Mouse (Mus musculus) kidney, embryonic 15.5 days (tissue): ENCODE results near the gene Tmc2. TPM values are rescaled to one million over a fixed set of nuclear protein-coding genes. Genes with fewer than 3 reads are reported as not detected.

Experiments used
- ATAC-seq: fragments of 200-750 bp; cut with Nextera tagmentation; replicated peaks from 2 replicates; pipeline ENCODE4 v1.8.0; 2017; ENCODE audit warnings: moderate TSS enrichment; ENCODE audit not compliant: low FRiP score
- H3K27ac ChIP-seq: fragments of 300-500 bp; sonication (generic); 2 replicates; pipeline ENCODE4 v1.5.1; 2015; ENCODE audit warnings: mild to moderate bottlenecking, inconsistent platforms
- H3K27me3 ChIP-seq: fragments of 300-500 bp; sonication (generic); 2 replicates; pipeline ENCODE4 v1.6.1; 2015; ENCODE audit warnings: inconsistent platforms
- H3K36me3 ChIP-seq: fragments of 300-500 bp; sonication (generic); 2 replicates; pipeline ENCODE4 v1.6.1; 2015; ENCODE audit warnings: inconsistent platforms
- H3K4me1 ChIP-seq: fragments of 300-500 bp; sonication (generic); 2 replicates; pipeline ENCODE4 v1.6.1; 2015; ENCODE audit warnings: inconsistent platforms
- H3K4me2 ChIP-seq: fragments of 300-500 bp; sonication (generic); 2 replicates; pipeline ENCODE4 v1.6.1; 2015; ENCODE audit warnings: moderate library complexity, mild to moderate bottlenecking, inconsistent platforms
- H3K4me3 ChIP-seq: fragments of 300-500 bp; sonication (generic); replicated peaks from 2 replicates; pipeline ENCODE4 v1.5.1; 2015; ENCODE audit warnings: mild to moderate bottlenecking, inconsistent platforms
- H3K9ac ChIP-seq: fragments of 300-500 bp; sonication (generic); 2 replicates; pipeline ENCODE4 v1.6.1; 2015; ENCODE audit warnings: mild to moderate bottlenecking, inconsistent platforms
- H3K9me3 ChIP-seq: fragments of 300-500 bp; sonication (generic); replicated peaks from 2 replicates; pipeline ENCODE4 v1.6.1; 2016; ENCODE audit warnings: inconsistent platforms
- WGBS: fragments of 180-500 bp; shearing (Covaris S2); methylation state at CpG from one replicate; pipeline ENCODE4 v1.1.7; 2015; ENCODE audit warnings: mixed read lengths; 5-methylcytosine and 5-hydroxymethylcytosine counted together
- polyA plus RNA-seq: library from polyadenylated mRNA; unstranded; fragments of >200 nt; fragmentation: Nextera tagmentation; extraction: Ambion mirVana; gene quantifications from 2 replicates; pipeline ENCODE4 v1.2.1, GENCODE M21; 2015

The Tmc2 gene
- polyA plus RNA-seq, 1 experiment from 2014 or later, result not detected

DNA sequence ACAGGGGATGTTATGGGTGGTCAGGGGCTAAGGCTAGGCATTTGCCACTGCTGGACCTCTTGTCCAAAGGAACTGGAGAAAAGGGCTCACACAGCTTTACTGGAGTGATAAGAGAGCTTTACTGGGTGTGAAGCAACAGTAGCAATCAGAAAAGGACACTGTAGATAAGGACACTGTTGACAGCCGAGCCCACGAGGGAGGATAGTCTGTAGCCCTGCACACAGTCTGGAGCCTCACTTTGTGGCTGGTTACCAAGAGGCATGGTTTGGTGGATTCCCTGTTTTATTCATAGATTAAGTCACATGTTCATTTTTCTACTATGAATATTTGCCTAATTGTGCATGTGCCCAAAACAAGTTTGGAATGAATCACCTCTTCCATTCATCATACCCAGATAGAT lies 67.4 kb downstream of the Tmc2 start:
- H3K36me3 ChIP-seq, result no peaks in the 10 kb centered on the region
- no peak for ATAC-seq
- 87% methylated on average over 2 of the region's 2 CpGs for WGBS

GRCm38 (mm10) chr2:130265520-130265919 lies 70.5 kb downstream of the Tmc2 start:
- Histone ChIP-seq H3K4me2 (no peak overlapping the region), H3K4me3 (no peak overlapping the region), H3K9me3 (no peaks in the 10 kb centered on the region), H3K9ac (no peak overlapping the region), H3K27ac (no peak overlapping the region), H3K36me3 (no peaks in the 10 kb centered on the region), H3K27me3 (no peaks in the 10 kb centered on the region), H3K4me1 (no peaks in the 10 kb centered on the region)
- no peak for ATAC-seq
- 87% methylated on average over 1 of the region's 1 CpGs for WGBS

More for the DNA sequence above, 67.4 kb downstream of the Tmc2 start:
- no peak overlapping the region for H3K4me2 ChIP-seq
- H3K27ac ChIP-seq, result no peak overlapping the region
- no peak overlapping the region for H3K4me3 ChIP-seq
- H3K4me1 ChIP-seq, result no peaks in the 10 kb centered on the region
- H3K27me3 ChIP-seq, result no peaks in the 10 kb centered on the region
- H3K9me3 ChIP-seq, result no peaks in the 10 kb centered on the region
- no peak overlapping the region for H3K9ac ChIP-seq

- Histone ChIP-seq H3K27me3 (no peaks in the 10 kb centered on the region), H3K9me3 (no peaks in the 10 kb centered on the region), H3K4me1 (peaks cover 4% of the 10 kb centered on the region), H3K36me3 (no peaks in the 10 kb centered on the region), H3K4me2 (no peak overlapping the region), H3K27ac (no peak overlapping the region), H3K4me3 (no peak overlapping the region), H3K9ac (no peak overlapping the region)
- no peak for ATAC-seq
- WGBS, result 64% methylated on average over 7 of the region's 7 CpGs
Measured at GRCm38 (mm10) chr2:130268074-130268473, 73.1 kb downstream of the Tmc2 start.

DNA sequence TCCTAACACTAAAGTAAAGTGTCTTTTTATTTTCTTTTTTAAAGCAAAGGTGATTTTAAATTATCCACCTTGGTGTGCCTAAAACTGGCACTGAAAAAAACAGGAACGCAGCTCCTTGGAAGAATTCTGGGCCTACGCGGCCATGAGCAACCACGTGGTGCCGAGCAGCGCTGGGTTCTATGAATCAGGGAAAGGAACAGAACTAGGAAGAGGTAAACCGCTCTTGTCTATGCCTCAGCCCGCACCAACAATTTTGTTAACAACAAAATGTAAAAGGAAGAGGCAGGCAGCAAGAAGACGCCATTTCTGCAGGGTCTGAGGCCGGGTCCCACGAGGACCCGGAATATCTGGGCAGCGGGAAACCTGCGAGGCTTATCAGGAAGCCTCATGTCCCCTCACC lies 78.7 kb downstream of the Tmc2 start:
- Histone ChIP-seq H3K4me1 (peaks cover 36% of the 10 kb centered on the region), H3K27ac (peak overlapping the region; percentile 94), H3K4me2 (peak overlapping the region; percentile 82), H3K4me3 (peak overlapping the region; percentile 97), H3K9me3 (no peaks in the 10 kb centered on the region), H3K36me3 (peaks cover 35% of the 10 kb centered on the region), H3K27me3 (no peaks in the 10 kb centered on the region), H3K9ac (peak overlapping the region; percentile 98)
- ATAC-seq, result peak; percentile 12
- WGBS, result under 1% methylated on average over 14 of the region's 14 CpGs

GRCm38 (mm10) chr2:130274149-130274861 lies 79.3 kb downstream of the Tmc2 start, which contains the start of gene Nop56:
TSS of gene Nop56 (plus strand) at chr2:130274430.
- H3K27ac ChIP-seq, result peak within 1 kb of the TSS; percentile 94
- WGBS, result under 1% methylated on average over 68 of the region's 68 CpGs
- peaks cover 36% of the 10 kb centered on the region for H3K4me1 ChIP-seq
- H3K9me3 ChIP-seq, result no peaks in the 10 kb centered on the region
- H3K4me2 ChIP-seq, result peak within 1 kb of the TSS; percentile 82
- peak within 1 kb of the TSS; percentile 97 for H3K4me3 ChIP-seq
- peak within 1 kb of the TSS; percentile 98 for H3K9ac ChIP-seq
- peak; percentile 97 for ATAC-seq
- H3K27me3 ChIP-seq, result no peaks in the 10 kb centered on the region
- H3K36me3 ChIP-seq, result peaks cover 37% of the 10 kb centered on the region

DNA sequence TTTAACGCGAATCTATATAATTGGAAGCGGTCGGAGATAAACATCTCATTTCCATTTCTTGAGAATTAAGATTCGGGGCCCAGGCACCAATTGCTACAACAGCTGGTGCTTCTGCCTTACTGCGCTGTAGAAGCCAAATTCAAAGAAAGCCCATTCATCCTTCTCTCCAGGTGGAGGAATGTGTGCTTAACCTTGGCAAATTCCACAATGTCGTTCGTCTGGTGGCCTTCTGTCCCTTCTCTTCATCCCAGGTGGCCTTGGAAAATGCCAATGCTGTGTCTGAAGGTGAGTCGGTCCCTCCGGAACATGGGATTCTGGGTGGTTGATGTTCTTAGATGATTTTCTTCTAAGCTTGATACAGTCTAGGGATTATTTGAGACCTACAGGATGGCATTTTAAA lies 79.9 kb downstream of the Tmc2 start:
- H3K27ac ChIP-seq, result peak overlapping the region; percentile 94
- WGBS, result under 1% methylated on average over 10 of the region's 10 CpGs
- peaks cover 43% of the 10 kb centered on the region for H3K36me3 ChIP-seq
- H3K9ac ChIP-seq, result peak overlapping the region; percentile 98
- H3K9me3 ChIP-seq, result no peaks in the 10 kb centered on the region
- no peaks in the 10 kb centered on the region for H3K27me3 ChIP-seq
- ATAC-seq, result no peak
- H3K4me2 ChIP-seq, result peak overlapping the region; percentile 82
- H3K4me1 ChIP-seq, result peaks cover 36% of the 10 kb centered on the region
- peak overlapping the region; percentile 97 for H3K4me3 ChIP-seq

DNA sequence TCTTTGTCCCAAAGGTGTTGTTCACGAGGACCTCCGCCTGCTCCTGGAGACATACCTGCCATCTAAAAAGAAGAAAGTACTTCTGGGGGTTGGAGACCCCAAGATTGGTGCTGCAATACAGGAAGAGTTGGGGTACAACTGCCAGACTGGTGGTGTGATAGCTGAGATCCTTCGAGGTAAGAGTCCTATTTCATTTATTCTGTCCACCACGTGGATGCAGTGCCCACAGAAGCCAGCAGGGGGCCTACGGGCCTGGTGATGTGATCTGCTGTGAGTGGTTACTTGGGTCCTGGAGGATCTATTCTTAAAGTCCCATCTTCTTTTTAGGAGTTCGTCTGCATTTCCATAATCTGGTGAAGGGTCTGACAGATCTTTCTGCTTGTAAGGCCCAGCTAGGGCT lies 80.7 kb downstream of the Tmc2 start:
- Histone ChIP-seq H3K9ac (peak overlapping the region; percentile 98; the same call in 1 of the 2 replicates), H3K9me3 (no peaks in the 10 kb centered on the region)
- ATAC-seq, result no peak

GRCm38 (mm10) chr2:130279600-130280091 lies 84.7 kb downstream of the Tmc2 start:
- no peak overlapping the region for H3K4me3 ChIP-seq
- 37% methylated on average over 8 of the region's 8 CpGs for WGBS
- H3K27me3 ChIP-seq, result no peaks in the 10 kb centered on the region
- peaks cover 38% of the 10 kb centered on the region for H3K4me1 ChIP-seq
- peaks cover 71% of the 10 kb centered on the region for H3K36me3 ChIP-seq
- ATAC-seq, result no peak
- H3K9me3 ChIP-seq, result no peaks in the 10 kb centered on the region
- no peak overlapping the region for H3K27ac ChIP-seq
- no peak overlapping the region for H3K4me2 ChIP-seq
- no peak overlapping the region for H3K9ac ChIP-seq

More for the DNA sequence above, 80.7 kb downstream of the Tmc2 start:
- H3K4me3 ChIP-seq, result peak overlapping the region; percentile 97
- 46% methylated on average over 6 of the region's 6 CpGs for WGBS
- peaks cover 51% of the 10 kb centered on the region for H3K36me3 ChIP-seq
- H3K4me1 ChIP-seq, result peaks cover 36% of the 10 kb centered on the region
- H3K27ac ChIP-seq, result no peak overlapping the region
- no peaks in the 10 kb centered on the region for H3K27me3 ChIP-seq
- peak overlapping the region; percentile 82 for H3K4me2 ChIP-seq

DNA sequence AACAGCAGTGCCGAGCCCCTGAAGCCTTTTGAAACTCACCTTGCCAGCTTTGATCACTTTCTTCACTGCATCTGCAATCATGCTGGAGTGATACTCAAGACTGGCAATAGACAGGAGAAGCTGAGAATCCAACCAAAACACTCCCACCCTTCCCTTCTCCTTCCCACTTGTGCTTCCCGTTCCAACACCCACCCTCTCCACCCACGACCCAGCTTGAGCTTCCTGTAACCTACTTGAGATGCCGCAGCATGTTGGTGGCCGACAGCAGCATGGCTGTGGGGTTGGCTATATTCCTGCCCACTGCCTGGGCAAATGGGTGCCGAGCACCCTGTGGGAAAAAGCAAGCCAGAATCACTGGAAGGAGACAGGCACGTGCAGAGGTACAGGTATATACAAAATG lies 85.2 kb downstream of the Tmc2 start:
- Histone ChIP-seq H3K27ac (no peak overlapping the region), H3K4me3 (no peak overlapping the region), H3K9ac (no peak overlapping the region), H3K36me3 (peaks cover 71% of the 10 kb centered on the region), H3K9me3 (no peaks in the 10 kb centered on the region), H3K4me2 (no peak overlapping the region), H3K4me1 (peaks cover 41% of the 10 kb centered on the region), H3K27me3 (no peaks in the 10 kb centered on the region)
- ATAC-seq, result no peak
- 56% methylated on average over 7 of the region's 7 CpGs for WGBS

DNA sequence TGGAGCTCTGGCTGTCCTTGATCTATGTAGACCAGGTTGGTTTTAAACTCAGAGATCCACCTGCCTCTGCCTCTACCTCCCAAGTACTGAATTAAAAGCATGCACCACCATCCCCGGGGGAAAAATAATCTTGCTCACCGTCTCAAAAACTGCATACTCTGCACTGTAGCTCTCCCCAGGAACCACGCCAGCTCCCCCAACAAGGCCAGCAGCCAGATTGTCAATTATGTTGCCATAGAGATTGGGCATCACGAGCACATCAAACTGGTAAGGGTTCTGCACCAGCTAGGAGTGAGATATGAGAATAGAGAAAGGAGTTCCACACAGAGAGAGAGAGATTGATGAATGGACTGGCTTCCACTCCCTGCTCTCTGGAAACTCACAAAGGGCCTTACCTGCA lies 85.8 kb downstream of the Tmc2 start:
- WGBS, result 68% methylated on average over 4 of the region's 4 CpGs
- Histone ChIP-seq H3K4me3 (no peak overlapping the region), H3K36me3 (peaks cover 66% of the 10 kb centered on the region), H3K4me1 (peaks cover 37% of the 10 kb centered on the region), H3K9ac (no peak overlapping the region), H3K9me3 (no peaks in the 10 kb centered on the region), H3K4me2 (no peak overlapping the region), H3K27ac (no peak overlapping the region), H3K27me3 (no peaks in the 10 kb centered on the region)
- ATAC-seq, result no peak

- under 1% methylated on average over 51 of the region's 51 CpGs for WGBS
- Histone ChIP-seq H3K4me2 (peak within 1 kb of the TSS; percentile 74), H3K27ac (peak within 1 kb of the TSS; percentile 88), H3K4me3 (peak within 1 kb of the TSS; percentile 68), H3K9ac (peak within 1 kb of the TSS; percentile 91), H3K36me3 (peaks cover 36% of the 10 kb centered on the region), H3K27me3 (no peaks in the 10 kb centered on the region), H3K4me1 (peaks cover 20% of the 10 kb centered on the region), H3K9me3 (no peaks in the 10 kb centered on the region)
- peak; percentile 84 for ATAC-seq
Measured at GRCm38 (mm10) chr2:130283854-130284654, 89.1 kb downstream of the Tmc2 start, which contains the start of gene Idh3b. TSS of gene Idh3b (minus strand) at chr2:130284547.

- no peak overlapping the region for H3K4me2 ChIP-seq
- H3K27me3 ChIP-seq, result peaks cover 15% of the 10 kb centered on the region
- peaks cover 32% of the 10 kb centered on the region for H3K4me1 ChIP-seq
- H3K4me3 ChIP-seq, result no peak overlapping the region
- no peak overlapping the region for H3K27ac ChIP-seq
- H3K9ac ChIP-seq, result no peak overlapping the region
- ATAC-seq, result no peak
- 65% methylated on average over 4 of the region's 4 CpGs for WGBS
- H3K9me3 ChIP-seq, result no peaks in the 10 kb centered on the region
- no peaks in the 10 kb centered on the region for H3K36me3 ChIP-seq
Measured at GRCm38 (mm10) chr2:130289086-130289485, 94.1 kb downstream of the Tmc2 start.
